Mouse (Mus musculus) midbrain, embryonic 13.5 days (tissue): ENCODE measurements at regions not wholly inside any gene's neighbourhood (a gene's known extent, or its start where the extent isn't known, plus 50 kb on each side); places are given as distances from the start of the nearest gene placed in this dataset.

ENCODE experiments used
- ATAC-seq: fragments of 200-750 bp; cut with Nextera tagmentation; 2 replicates; pipeline ENCODE4 v1.8.0; 2017; ENCODE audit warnings: mild to moderate bottlenecking, moderate TSS enrichment, moderate library complexity
- H3K27ac ChIP-seq: fragments of 300-500 bp; sonication (generic); 2 replicates; pipeline ENCODE4 v1.5.1; 2015; ENCODE audit warnings: inconsistent platforms, mild to moderate bottlenecking, moderate library complexity
- H3K27me3 ChIP-seq: fragments of 300-500 bp; sonication (generic); 2 replicates; pipeline ENCODE4 v1.6.1; 2015; ENCODE audit warnings: mild to moderate bottlenecking, inconsistent platforms
- H3K36me3 ChIP-seq: fragments of 300-500 bp; sonication (generic); 2 replicates; pipeline ENCODE4 v1.6.1; 2015; ENCODE audit warnings: mild to moderate bottlenecking, inconsistent platforms
- H3K4me1 ChIP-seq: fragments of 300-500 bp; sonication (generic); replicated peaks from 2 replicates; pipeline ENCODE4 v1.6.1; 2015; ENCODE audit warnings: inconsistent platforms
- H3K4me2 ChIP-seq: fragments of 300-500 bp; sonication (generic); replicated peaks from 2 replicates; pipeline ENCODE4 v1.6.1; 2015; ENCODE audit warnings: moderate library complexity, mild to moderate bottlenecking, inconsistent platforms
- H3K4me3 ChIP-seq: fragments of 300-500 bp; sonication (generic); replicated peaks from 2 replicates; pipeline ENCODE4 v1.5.1; 2015; ENCODE audit warnings: mild to moderate bottlenecking, inconsistent platforms
- H3K9ac ChIP-seq: fragments of 300-500 bp; sonication (generic); replicated peaks from 2 replicates; pipeline ENCODE4 v1.6.1; 2015; ENCODE audit warnings: mild to moderate bottlenecking, inconsistent platforms
- H3K9me3 ChIP-seq: fragments of 300-500 bp; sonication (generic); 2 replicates; pipeline ENCODE4 v1.6.1; 2016; ENCODE audit warnings: mild to moderate bottlenecking, inconsistent platforms
- WGBS: fragments of 180-500 bp; shearing (Covaris S2); methylation state at CpG from one replicate; pipeline ENCODE4 v1.1.7; 2015; 5-methylcytosine and 5-hydroxymethylcytosine counted together

DNA sequence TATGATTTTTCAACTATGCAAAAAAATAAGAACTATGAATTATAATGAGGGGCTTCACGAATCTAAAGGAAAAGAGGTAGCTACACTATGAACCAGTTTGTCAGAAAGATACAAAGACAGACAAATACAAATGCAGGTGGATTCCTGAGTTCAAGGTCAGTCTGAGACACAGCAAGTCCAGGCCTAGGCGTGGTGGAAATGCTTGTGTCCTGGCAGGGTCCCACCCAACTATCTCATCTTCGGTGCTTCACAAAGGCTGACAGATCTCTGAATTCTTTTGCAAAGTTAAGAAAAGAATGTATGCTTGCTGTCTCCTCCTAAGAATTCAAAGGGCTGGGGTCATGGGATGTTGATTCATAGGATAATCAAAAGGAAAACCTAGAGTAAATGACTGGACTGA lies 132.9 kb upstream of the Abca1 start:
- Histone ChIP-seq H3K9me3 (peaks cover 2% of the 10 kb centered on the region; the same call in 1 of the 2 replicates), H3K36me3 (no peaks in the 10 kb centered on the region), H3K27me3 (no peaks in the 10 kb centered on the region), H3K4me3 (no peak overlapping the region), H3K4me1 (no peaks in the 10 kb centered on the region), H3K9ac (no peak overlapping the region), H3K27ac (no peak overlapping the region), H3K4me2 (no peak overlapping the region)
- ATAC-seq: no peak
- WGBS: 95% methylated on average over 3 of the region's 3 CpGs

DNA sequence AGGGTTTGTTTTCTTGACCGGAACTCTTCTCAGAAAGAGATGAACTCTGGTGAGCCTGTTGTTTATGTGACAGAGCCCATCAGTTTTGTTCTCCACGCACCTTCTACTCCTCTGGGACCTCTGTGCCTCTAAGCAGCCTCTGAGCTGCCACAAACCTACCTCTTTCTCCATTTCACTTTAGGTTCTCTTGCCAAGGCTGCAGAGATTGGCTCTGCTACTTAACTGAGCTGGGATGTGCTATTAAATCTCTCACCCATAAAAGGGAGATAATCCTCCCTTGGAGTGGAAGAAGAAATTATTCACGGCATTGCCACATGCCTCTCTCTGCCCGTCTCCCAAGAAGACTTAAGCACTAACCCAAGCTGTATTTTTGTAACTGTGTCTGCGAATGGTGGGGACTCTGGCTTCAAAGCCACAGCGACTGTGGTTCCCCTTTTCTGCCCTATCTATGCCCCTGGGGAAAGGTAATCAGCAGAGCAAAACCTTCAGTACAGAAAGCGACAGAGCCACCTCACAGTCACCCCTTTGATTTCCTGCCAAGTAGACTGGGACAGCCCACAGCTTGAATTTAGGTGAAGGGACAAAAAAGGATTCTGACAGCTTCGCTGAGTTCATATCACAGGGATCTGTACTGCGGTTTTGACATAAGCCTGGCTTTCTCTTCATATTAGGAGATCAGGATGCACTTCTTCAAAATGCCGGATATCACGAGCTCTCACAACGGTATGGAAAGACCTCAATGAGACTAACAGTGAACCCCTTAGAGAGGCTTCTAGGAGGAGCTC lies 118.2 kb upstream of the Abca1 start:
- Histone ChIP-seq H3K9me3 (no peaks in the 10 kb centered on the region), H3K4me3 (no peak overlapping the region), H3K9ac (no peak overlapping the region), H3K36me3 (no peaks in the 10 kb centered on the region), H3K4me1 (peaks cover 12% of the 10 kb centered on the region), H3K4me2 (0 out of 2 replicates have a peak overlapping the region, but pooled peaks have one; percentile 0), H3K27ac (peak overlapping the region; percentile 40), H3K27me3 (no peaks in the 10 kb centered on the region)
- ATAC-seq: no peak
- 41% methylated on average over 12 of the region's 12 CpGs for WGBS

DNA sequence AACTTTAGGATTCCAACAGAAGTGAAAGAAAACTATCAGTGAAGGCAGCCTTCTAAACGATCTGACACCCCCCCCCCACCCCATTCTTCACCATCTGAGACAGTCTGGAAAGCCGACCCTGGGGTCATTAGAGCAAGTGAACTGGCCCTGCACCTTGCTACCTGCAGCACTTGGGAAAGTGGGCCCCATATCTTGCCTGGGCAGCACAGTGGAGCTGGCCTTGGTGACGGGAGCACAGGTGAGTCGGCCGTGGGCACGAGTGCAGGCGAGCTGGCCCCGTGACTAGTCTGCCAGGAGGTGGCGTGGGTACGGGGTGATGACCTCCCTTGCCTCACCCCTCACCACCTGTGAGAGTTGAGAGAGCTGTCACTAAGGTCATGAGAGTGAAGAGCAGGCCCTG lies 110.7 kb upstream of the Abca1 start:
- Histone ChIP-seq H3K4me1 (no peaks in the 10 kb centered on the region), H3K9me3 (no peaks in the 10 kb centered on the region), H3K27ac (no peak overlapping the region), H3K4me2 (no peak overlapping the region), H3K36me3 (no peaks in the 10 kb centered on the region), H3K9ac (no peak overlapping the region), H3K27me3 (no peaks in the 10 kb centered on the region), H3K4me3 (no peak overlapping the region)
- ATAC-seq: no peak
- WGBS: 91% methylated on average over 10 of the region's 10 CpGs

DNA sequence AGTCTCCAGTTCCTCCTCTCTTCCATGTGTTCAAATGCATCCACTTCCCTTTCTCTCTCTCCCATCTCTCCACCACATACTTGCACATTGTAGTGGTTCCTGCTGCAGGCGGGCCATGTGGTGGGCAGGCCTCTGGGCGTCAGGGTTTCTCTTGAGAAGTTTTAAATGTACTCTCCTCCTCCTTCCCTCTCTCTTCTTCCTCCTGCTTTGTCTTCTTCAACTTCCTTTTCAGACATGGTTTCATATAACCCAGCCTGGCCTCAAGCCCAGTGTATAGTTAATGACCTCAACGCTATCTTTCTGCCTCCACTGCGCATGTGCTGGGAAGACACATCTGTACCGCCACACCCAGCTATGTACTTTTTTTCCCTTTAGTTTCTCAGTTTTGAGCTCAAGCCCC lies 110.3 kb upstream of the Abca1 start:
- H3K4me3 ChIP-seq: no peak overlapping the region
- H3K4me1 ChIP-seq: 0 out of 2 replicates have a peak, but pooled peaks cover under 1% of the 10 kb centered on the region
- H3K27me3 ChIP-seq: no peaks in the 10 kb centered on the region
- H3K9me3 ChIP-seq: no peaks in the 10 kb centered on the region
- no peak for ATAC-seq
- no peak overlapping the region for H3K9ac ChIP-seq
- 93% methylated on average over 5 of the region's 5 CpGs for WGBS
- H3K36me3 ChIP-seq: no peaks in the 10 kb centered on the region
- H3K4me2 ChIP-seq: no peak overlapping the region
- no peak overlapping the region for H3K27ac ChIP-seq

DNA sequence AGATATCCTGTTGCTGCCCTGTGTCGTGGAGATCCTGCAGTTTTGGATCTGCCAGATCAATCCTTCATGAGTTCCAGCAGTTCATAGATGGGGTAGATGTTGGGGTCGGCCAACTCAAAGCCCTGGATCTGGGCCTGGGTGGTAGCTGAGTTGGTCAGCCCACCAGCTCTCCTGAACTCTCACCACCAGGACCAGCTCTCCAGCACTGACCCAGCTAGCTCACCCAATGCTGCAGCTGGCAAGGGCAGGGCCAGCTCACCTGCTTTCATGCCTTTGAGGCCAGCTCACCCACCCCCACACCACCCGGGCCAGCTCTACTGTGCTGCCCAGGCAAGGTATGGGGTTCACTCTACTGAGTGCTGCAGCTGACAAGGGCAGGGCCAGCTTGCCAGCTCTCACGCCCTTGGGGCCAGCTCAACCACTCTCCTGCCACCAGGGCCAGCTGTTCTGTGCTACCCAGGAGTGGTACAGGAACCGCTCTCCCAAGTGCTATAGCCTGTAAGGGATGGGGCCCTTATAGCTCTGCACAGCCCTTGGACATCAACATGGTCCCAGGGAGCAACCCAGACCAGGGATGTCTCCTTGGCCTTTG lies 109.7 kb upstream of the Abca1 start:
- no peak overlapping the region for H3K27ac ChIP-seq
- 96% methylated on average over 5 of the region's 5 CpGs for WGBS
- no peak overlapping the region for H3K9ac ChIP-seq
- peaks cover 7% of the 10 kb centered on the region for H3K4me1 ChIP-seq
- no peak overlapping the region for H3K4me3 ChIP-seq
- H3K36me3 ChIP-seq: no peaks in the 10 kb centered on the region
- no peak overlapping the region for H3K4me2 ChIP-seq
- no peak for ATAC-seq
- H3K9me3 ChIP-seq: no peaks in the 10 kb centered on the region
- H3K27me3 ChIP-seq: no peaks in the 10 kb centered on the region

DNA sequence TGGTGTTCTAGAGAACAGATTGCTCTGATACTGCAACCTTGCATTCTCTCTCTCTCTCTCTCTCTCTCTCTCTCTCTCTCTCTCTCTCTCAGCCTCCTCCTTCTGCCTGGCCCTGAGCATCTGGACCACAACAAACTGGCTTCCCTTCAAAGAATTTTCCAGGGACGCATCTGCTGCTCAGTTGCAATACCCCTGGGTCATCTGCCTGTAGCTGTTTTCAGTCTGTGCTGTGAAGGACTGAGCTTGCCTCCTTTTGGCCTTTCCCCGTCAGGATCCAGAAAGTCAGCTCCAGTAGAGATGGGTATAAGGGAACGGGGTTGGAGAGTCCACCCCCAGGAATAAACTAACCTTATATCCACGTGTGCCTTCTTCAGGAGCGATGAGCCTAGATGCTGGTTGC lies 105.2 kb upstream of the Abca1 start:
- H3K4me1 ChIP-seq: peaks cover 19% of the 10 kb centered on the region
- H3K27me3 ChIP-seq: no peaks in the 10 kb centered on the region
- no peak overlapping the region for H3K4me3 ChIP-seq
- H3K27ac ChIP-seq: 0 out of 2 replicates have a peak overlapping the region, but pooled peaks have one; percentile 30
- peak; percentile 49; the same call in 1 of the 2 replicates for ATAC-seq
- H3K36me3 ChIP-seq: no peaks in the 10 kb centered on the region
- H3K4me2 ChIP-seq: no peak overlapping the region
- no peak overlapping the region for H3K9ac ChIP-seq
- 72% methylated on average over 5 of the region's 5 CpGs for WGBS
- no peaks in the 10 kb centered on the region for H3K9me3 ChIP-seq

DNA sequence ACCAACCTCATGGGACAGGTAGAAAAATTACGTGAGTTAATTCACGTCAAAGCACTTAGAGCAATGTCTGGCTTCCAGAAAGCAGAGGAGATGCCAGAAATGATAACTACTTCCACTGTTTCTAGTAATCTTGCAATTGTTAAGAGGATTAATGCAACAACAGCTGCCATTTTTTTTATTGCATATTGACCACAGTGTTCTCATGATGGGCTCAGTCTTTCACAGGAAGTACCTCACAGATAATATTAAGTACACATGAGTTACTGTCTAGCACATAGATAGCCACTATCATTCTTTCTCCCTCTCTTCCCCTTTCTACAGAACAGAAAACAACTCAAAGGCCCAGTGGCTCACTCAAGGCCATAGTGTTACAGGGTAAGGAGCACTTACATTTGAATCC lies 104.8 kb upstream of the Abca1 start:
- no peak overlapping the region for H3K4me3 ChIP-seq
- H3K36me3 ChIP-seq: no peaks in the 10 kb centered on the region
- WGBS: 73% methylated on average over 2 of the region's 2 CpGs
- H3K9me3 ChIP-seq: no peaks in the 10 kb centered on the region
- peaks cover 19% of the 10 kb centered on the region for H3K4me1 ChIP-seq
- no peaks in the 10 kb centered on the region for H3K27me3 ChIP-seq
- no peak for ATAC-seq
- H3K9ac ChIP-seq: no peak overlapping the region
- no peak overlapping the region; the same call in 1 of the 2 replicates for H3K27ac ChIP-seq
- no peak overlapping the region for H3K4me2 ChIP-seq

DNA sequence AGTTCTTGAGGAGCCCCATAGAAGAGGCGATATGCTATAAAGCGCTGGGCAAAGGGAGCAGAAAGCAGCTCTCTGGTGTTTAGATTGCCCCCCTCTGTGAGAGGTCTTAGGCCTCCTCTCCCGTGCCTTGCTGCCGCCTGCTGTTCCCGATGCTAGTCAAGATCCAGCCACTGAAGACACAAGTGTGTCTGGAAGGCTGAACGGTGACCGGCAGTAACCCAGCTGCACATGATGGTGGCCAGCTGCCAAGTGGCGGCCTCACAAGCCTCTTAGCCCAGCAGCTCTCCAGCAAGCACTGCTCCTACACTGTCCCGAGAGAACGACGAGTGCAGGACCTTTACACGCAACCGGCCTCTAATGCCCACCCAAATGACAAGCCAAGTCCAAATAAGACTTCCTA lies 104.1 kb upstream of the Abca1 start:
- H3K4me3 ChIP-seq: no peak overlapping the region
- H3K36me3 ChIP-seq: no peaks in the 10 kb centered on the region
- no peak overlapping the region for H3K4me2 ChIP-seq
- no peak overlapping the region for H3K9ac ChIP-seq
- WGBS: 59% methylated on average over 13 of the region's 13 CpGs
- ATAC-seq: peak; percentile 93
- no peaks in the 10 kb centered on the region for H3K9me3 ChIP-seq
- peak overlapping the region; percentile 3; the same call in 1 of the 2 replicates for H3K27ac ChIP-seq
- peaks cover 19% of the 10 kb centered on the region for H3K4me1 ChIP-seq
- no peaks in the 10 kb centered on the region for H3K27me3 ChIP-seq

DNA sequence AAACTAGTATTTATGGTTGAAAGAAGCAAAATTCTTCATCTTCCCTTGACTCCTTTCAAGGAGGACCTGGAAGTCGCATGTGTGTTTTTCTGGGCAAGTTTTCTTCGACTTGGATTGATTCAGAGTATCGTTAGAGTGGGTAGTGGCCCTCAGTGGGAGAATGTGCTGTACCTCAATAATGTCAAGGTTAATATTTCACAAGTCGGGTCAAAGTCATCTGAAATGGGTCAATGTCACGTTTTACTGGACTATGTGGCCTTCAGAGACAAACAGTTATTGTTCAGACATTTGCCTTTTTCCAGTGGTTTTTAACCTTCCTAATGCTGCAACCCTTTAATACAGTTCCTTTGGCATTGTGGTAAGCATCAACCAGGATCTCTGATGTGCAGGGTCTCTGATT lies 102.8 kb upstream of the Abca1 start:
- WGBS: 91% methylated on average over 5 of the region's 5 CpGs

DNA sequence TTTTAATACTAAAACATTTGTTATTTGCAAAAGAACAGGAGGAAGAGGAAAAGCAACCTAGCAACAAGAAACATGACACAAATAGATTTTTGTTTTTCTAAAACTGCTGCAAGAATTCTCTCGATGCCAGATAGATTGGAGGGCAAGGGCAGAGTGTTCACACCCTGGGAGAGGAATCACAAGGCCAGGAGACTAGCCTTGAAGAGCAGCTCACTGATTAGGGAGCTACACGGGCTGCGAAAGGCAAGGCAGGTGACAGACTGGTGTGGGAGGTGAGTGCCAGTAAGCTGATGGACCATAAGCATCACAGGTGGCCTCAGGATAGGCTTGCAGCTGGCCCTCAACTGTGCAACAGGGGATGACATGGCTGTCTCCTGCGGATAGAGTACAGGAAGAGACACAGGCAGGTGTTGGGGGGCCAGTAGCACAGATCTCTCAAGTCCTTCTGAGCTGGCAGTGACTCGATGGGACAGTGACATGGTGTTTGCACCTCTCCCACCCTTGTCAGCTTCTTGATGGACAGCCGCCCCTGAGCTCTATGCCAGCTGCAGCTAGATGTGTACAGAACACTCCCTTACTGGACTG lies 102.0 kb upstream of the Abca1 start:
- no peak overlapping the region for H3K4me2 ChIP-seq
- H3K27me3 ChIP-seq: no peaks in the 10 kb centered on the region
- no peak overlapping the region for H3K27ac ChIP-seq
- H3K9ac ChIP-seq: no peak overlapping the region
- no peaks in the 10 kb centered on the region for H3K36me3 ChIP-seq
- H3K4me1 ChIP-seq: peaks cover 19% of the 10 kb centered on the region
- no peaks in the 10 kb centered on the region for H3K9me3 ChIP-seq
- H3K4me3 ChIP-seq: no peak overlapping the region
- WGBS: 79% methylated on average over 6 of the region's 6 CpGs
- ATAC-seq: no peak

More for the DNA sequence above, 102.8 kb upstream of the Abca1 start:
- H3K4me3 ChIP-seq: no peak overlapping the region
- no peaks in the 10 kb centered on the region for H3K27me3 ChIP-seq
- H3K36me3 ChIP-seq: no peaks in the 10 kb centered on the region
- H3K9ac ChIP-seq: no peak overlapping the region
- no peak for ATAC-seq
- peaks cover 19% of the 10 kb centered on the region for H3K4me1 ChIP-seq
- no peak overlapping the region for H3K27ac ChIP-seq
- H3K4me2 ChIP-seq: no peak overlapping the region
- no peaks in the 10 kb centered on the region for H3K9me3 ChIP-seq

DNA sequence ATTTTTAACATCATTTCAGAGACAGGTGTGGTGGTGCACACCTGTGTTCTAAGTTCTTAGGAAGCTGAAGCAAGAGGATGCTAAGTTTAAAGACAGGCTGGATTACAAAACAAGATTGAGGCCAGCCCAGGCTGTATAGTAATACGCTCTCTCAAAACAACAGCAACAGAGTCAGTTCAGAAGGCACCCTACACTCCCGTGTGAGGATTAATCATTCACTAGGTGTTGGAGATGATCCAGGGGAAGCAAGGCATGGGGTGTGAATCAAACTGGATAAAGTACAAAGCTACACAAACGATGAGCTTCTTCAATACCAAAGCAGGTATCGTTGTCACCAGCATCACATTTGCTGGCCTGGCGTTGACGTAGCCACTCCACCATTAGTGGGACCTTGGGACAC lies 99.3 kb upstream of the Abca1 start:
- Histone ChIP-seq H3K9ac (no peak overlapping the region), H3K27me3 (no peaks in the 10 kb centered on the region)
- no peak for ATAC-seq

DNA sequence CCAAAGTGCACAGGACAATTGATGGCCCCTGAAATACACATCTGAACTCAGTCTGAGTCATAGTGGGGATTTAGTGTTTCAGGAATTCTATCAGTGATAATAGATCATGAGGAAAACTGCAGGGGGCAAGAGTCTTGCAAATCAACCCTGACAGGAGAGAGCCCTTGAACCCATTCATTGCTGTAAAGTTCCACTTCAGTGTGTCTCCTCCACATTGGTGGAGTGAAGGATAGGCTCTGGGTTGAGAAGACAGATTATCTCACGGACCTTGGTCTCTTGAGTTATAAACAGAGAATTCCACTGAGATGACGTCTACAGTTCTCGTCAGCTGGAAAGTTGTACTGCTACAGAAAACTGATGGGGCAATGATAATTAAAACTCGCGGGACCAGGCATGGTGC lies 97.3 kb upstream of the Abca1 start:
- Histone ChIP-seq H3K27ac (no peak overlapping the region), H3K9me3 (no peaks in the 10 kb centered on the region), H3K4me2 (no peak overlapping the region), H3K4me1 (peaks cover 9% of the 10 kb centered on the region; the same call in 1 of the 2 replicates), H3K4me3 (no peak overlapping the region), H3K36me3 (no peaks in the 10 kb centered on the region), H3K27me3 (no peaks in the 10 kb centered on the region), H3K9ac (no peak overlapping the region)
- WGBS: 84% methylated on average over 5 of the region's 5 CpGs
- no peak for ATAC-seq

More for the DNA sequence above, 99.3 kb upstream of the Abca1 start:
- H3K4me1 ChIP-seq: peaks cover 12% of the 10 kb centered on the region
- 94% methylated on average over 6 of the region's 6 CpGs for WGBS
- H3K36me3 ChIP-seq: no peaks in the 10 kb centered on the region
- no peak overlapping the region for H3K4me2 ChIP-seq
- no peak overlapping the region for H3K27ac ChIP-seq
- H3K4me3 ChIP-seq: no peak overlapping the region
- no peaks in the 10 kb centered on the region for H3K9me3 ChIP-seq
